Comparison of ENCODE assay signal across 8 mouse cellular contexts in the genomic region with DNA sequence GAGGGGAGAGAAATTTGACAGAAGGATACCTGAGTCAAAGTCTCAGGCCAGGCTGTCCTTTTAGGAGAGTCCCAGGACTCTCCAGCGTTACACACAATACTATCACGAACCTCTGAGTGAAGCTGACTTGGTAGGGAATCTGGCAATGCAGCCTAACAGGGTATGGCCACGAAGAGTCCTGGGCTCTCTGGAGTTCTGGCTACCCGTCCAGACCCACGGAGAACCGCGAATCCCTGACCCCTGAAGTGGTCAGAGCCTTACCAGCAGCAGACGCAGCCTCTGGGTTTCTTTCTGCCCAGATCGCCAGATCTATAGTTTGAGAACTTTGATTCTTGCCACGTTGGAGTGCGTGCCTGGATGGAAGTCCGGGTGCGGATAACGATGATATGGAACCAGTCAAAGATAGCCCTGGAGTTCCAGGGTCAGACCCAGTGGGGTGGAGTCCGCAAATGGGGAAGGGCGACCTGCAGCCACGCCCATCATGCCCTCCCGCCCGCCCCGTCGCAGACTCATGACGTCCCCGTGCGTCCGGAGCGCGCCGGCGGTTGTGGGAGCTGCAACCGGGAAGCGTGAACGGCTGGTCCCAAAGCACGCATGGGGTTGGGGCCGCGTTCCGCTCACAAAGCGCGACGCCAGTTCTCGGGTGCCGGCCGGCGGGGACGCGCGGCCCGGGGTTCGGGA. TPM values are rescaled to one million over a fixed set of nuclear protein-coding genes. Genes with fewer than 3 reads are reported as not detected.
DNase-seq lines count a peak whose midpoint lies in the region; ATAC-seq and TF ChIP-seq lines count a peak whose summit lies in the region.

Gene Dhrs1, minus strand, starts transcription at position 511 of the 681 bp plus-strand sequence.
Gene Nop9, plus strand, starts transcription at position 514 of the 681 bp plus-strand sequence.

- ATAC-seq in heart, embryonic 13.5 days (ENCODE audit: extremely low read depth, insufficient number of reproducible peaks, low FRiP score, low TSS enrichment) = peak; percentile 83
- ATAC-seq in kidney, postnatal 0 days (replicated peaks; ENCODE audit: low FRiP score, low read depth) = peak; percentile 86
- ATAC-seq in liver, embryonic 12.5 days = peak; percentile 87

- under 1% methylated on average over 45 of the region's 48 CpGs for WGBS in heart, embryonic 13.5 days
- WGBS in kidney, postnatal 0 days = under 1% methylated on average over 41 of the region's 48 CpGs
- WGBS in liver, embryonic 12.5 days (ENCODE audit: insufficient replicate concordance) = 1% methylated on average over 47 of the region's 48 CpGs

- peak within 1 kb of the TSS; percentile 99 for H3K4me2 ChIP-seq in heart, embryonic 13.5 days
- peak within 1 kb of the TSS; percentile 88 for H3K4me2 ChIP-seq in kidney, postnatal 0 days (ENCODE audit: low read length)
- H3K4me2 ChIP-seq in liver, embryonic 12.5 days = peak within 1 kb of the TSS; percentile 97

- H3K36me3 ChIP-seq in heart, embryonic 13.5 days = peaks cover 60% of the 10 kb centered on the region
- H3K36me3 ChIP-seq in kidney, postnatal 0 days (ENCODE audit: insufficient read depth, low read length) = peaks cover 22% of the 10 kb centered on the region
- H3K36me3 ChIP-seq in liver, embryonic 12.5 days = peaks cover 53% of the 10 kb centered on the region
- peaks cover 12% of the 10 kb centered on the region for H3K36me3 ChIP-seq in splenic B cell, adult 2 months (ENCODE audit: control insufficient read depth, insufficient read depth, low read length, poor library complexity, severe bottlenecking)

- H3K4me3 ChIP-seq in brown adipose tissue, adult 24 weeks (ENCODE audit: insufficient read depth, low read depth, low read length) = peak within 1 kb of the TSS; percentile 94
- peak within 1 kb of the TSS; percentile 73 for H3K4me3 ChIP-seq in heart, embryonic 13.5 days
- peak within 1 kb of the TSS; percentile 70 for H3K4me3 ChIP-seq in kidney, postnatal 0 days (replicated peaks; ENCODE audit: low read depth, low read length)
- peak within 1 kb of the TSS; percentile 92 for H3K4me3 ChIP-seq in liver, embryonic 12.5 days

- H3K9me3 ChIP-seq in heart, embryonic 13.5 days = no peaks in the 10 kb centered on the region
- no peaks in the 10 kb centered on the region for H3K9me3 ChIP-seq in kidney, postnatal 0 days (replicated peaks; ENCODE audit: low read length)
- H3K9me3 ChIP-seq in liver, embryonic 12.5 days (replicated peaks) = no peaks in the 10 kb centered on the region

- peak within 1 kb of the TSS; percentile 27 for H3K27ac ChIP-seq in brown adipose tissue, adult 24 weeks (replicated peaks; ENCODE audit: low read depth, low read length)
- H3K27ac ChIP-seq in heart, embryonic 13.5 days (replicated peaks) = peak within 1 kb of the TSS; percentile 53; the same call in 1 of the 2 replicates
- peak within 1 kb of the TSS; percentile 51; the same call in 1 of the 2 replicates for H3K27ac ChIP-seq in kidney, postnatal 0 days
- H3K27ac ChIP-seq in liver, embryonic 12.5 days = peak within 1 kb of the TSS; percentile 83

- peak within 1 kb of the TSS; percentile 90 for H3K9ac ChIP-seq in heart, embryonic 13.5 days
- H3K9ac ChIP-seq in kidney, postnatal 0 days (ENCODE audit: low read depth, low read length) = peak within 1 kb of the TSS; percentile 77
- H3K9ac ChIP-seq in liver, embryonic 12.5 days = peak within 1 kb of the TSS; percentile 89

- peak; percentile 92 for DNase-seq in CD4-positive, CD25-positive, alpha-beta regulatory T cell, adult 2 months (ENCODE audit: low read depth, low spot score)
- peak; percentile 34 for DNase-seq in fibroblast of lung, adult 2 months (ENCODE audit: low read depth)
- DNase-seq in kidney, postnatal 0 days (ENCODE audit: low spot score) = peak; percentile 91
- peak; percentile 88 for DNase-seq in naive thymus-derived CD4-positive, alpha-beta T cell, adult 2 months (ENCODE audit: low read depth)
- DNase-seq in splenic B cell, adult 2 months (ENCODE audit: low read depth, low spot score) = peak; percentile 86

- peaks cover 5% of the 10 kb centered on the region for H3K4me1 ChIP-seq in brown adipose tissue, adult 24 weeks (ENCODE audit: control insufficient read depth, insufficient read depth, insufficient read length, low read length)
- peaks cover 35% of the 10 kb centered on the region for H3K4me1 ChIP-seq in heart, embryonic 13.5 days
- peaks cover 14% of the 10 kb centered on the region for H3K4me1 ChIP-seq in kidney, postnatal 0 days (replicated peaks; ENCODE audit: insufficient read depth, low read length)
- peaks cover 38% of the 10 kb centered on the region for H3K4me1 ChIP-seq in liver, embryonic 12.5 days

- H3K27me3 ChIP-seq in heart, embryonic 13.5 days (replicated peaks) = no peaks in the 10 kb centered on the region
- H3K27me3 ChIP-seq in kidney, postnatal 0 days (ENCODE audit: insufficient read depth, low read length) = no peaks in the 10 kb centered on the region
- no peaks in the 10 kb centered on the region for H3K27me3 ChIP-seq in liver, embryonic 12.5 days (replicated peaks)
- no peaks in the 10 kb centered on the region for H3K27me3 ChIP-seq in splenic B cell, adult 2 months (ENCODE audit: control insufficient read depth, insufficient read depth, low read length, poor library complexity, severe bottlenecking)

- no peak for TF ChIP-seq CTCF in kidney, postnatal 0 days (IDR thresholded peaks at IDR 0.05; ENCODE audit: low read depth)

RNA-seq across cellular contexts. Expression of gene Dhrs1, which starts in this region (rescaled TPM):
- 58.8 and 101 TPM in 2 replicates for polyA plus RNA-seq in brown adipose tissue, adult 24 weeks (2012; ENCODE audit: insufficient read depth, insufficient read length, missing spikeins)
- polyA plus RNA-seq in heart, embryonic 13.5 days (2015; fragmentation: Nextera tagmentation; extraction: Ambion mirVana) = 54.8 and 66.9 TPM in 2 replicates
- polyA plus RNA-seq in kidney, postnatal 0 days (2015; fragmentation: Nextera tagmentation; extraction: Ambion mirVana) = 122 and 127 TPM in 2 replicates
- 34.3 and 35.2 TPM in 2 replicates for polyA plus RNA-seq in liver, embryonic 12.5 days (2016; fragmentation: Nextera tagmentation; extraction: Ambion mirVana)

RNA-seq across cellular contexts. Expression of gene Nop9, which starts in this region (rescaled TPM):
- polyA plus RNA-seq in brown adipose tissue, adult 24 weeks (2012; ENCODE audit: insufficient read depth, insufficient read length, missing spikeins) = 4.8 and 5.5 TPM in 2 replicates
- polyA plus RNA-seq in heart, embryonic 13.5 days (2015; fragmentation: Nextera tagmentation; extraction: Ambion mirVana) = 22.8 and 23.9 TPM in 2 replicates
- polyA plus RNA-seq in kidney, postnatal 0 days (2015; fragmentation: Nextera tagmentation; extraction: Ambion mirVana) = 26.2 and 26.5 TPM in 2 replicates
- 56.0 and 59.4 TPM in 2 replicates for polyA plus RNA-seq in liver, embryonic 12.5 days (2016; fragmentation: Nextera tagmentation; extraction: Ambion mirVana)

Comparison
In these comparisons a context has a peak if more than half of its experiments do, and no peak if none do; other contexts are left out.
1. Peak in every context shown above with its lines: DNase-seq, ATAC-seq, H3K4me3 ChIP-seq and H3K27ac ChIP-seq.
2. DNase-seq: peak in every context shown above with its lines; median percentile 92 in CD4-positive, CD25-positive, alpha-beta regulatory T cell, adult 2 months; 91 in kidney, postnatal 0 days; 88 in naive thymus-derived CD4-positive, alpha-beta T cell, adult 2 months; 86 in splenic B cell, adult 2 months; 34 in fibroblast of lung, adult 2 months.
3. H3K27ac ChIP-seq: peak in every context shown above with its lines; median percentile 83 in liver, embryonic 12.5 days; 53 in heart, embryonic 13.5 days; 51 in kidney, postnatal 0 days; 27 in brown adipose tissue, adult 24 weeks.